Mouse (Mus musculus) ES-E14 (cell line): ENCODE results near the gene Nfib.

ENCODE experiments used
- CHD2 ChIP-seq: IDR thresholded peaks from 2 replicates; pipeline ENCODE4 v1.6.1; 2014; ENCODE audit warnings: mild to moderate bottlenecking, low read depth, low read length, inconsistent platforms
- HCFC1 ChIP-seq: IDR thresholded peaks from 2 replicates; pipeline ENCODE4 v1.6.1; 2012; ENCODE audit warnings: low read length, inconsistent platforms, borderline replicate concordance; ENCODE audit not compliant: insufficient read depth
- MAFK ChIP-seq: IDR thresholded peaks from 2 replicates; pipeline ENCODE4 v1.6.1; 2014; ENCODE audit warnings: mild to moderate bottlenecking, low read depth, low read length, inconsistent platforms; ENCODE audit not compliant: insufficient read depth
- ZC3H11A ChIP-seq: IDR thresholded peaks from 2 replicates; pipeline ENCODE4 v1.6.1; 2012; ENCODE audit warnings: low read depth, mild to moderate bottlenecking, inconsistent platforms, low read length, borderline replicate concordance
- ZNF384 ChIP-seq: IDR thresholded peaks from 2 replicates; pipeline ENCODE4 v1.6.1; 2012; ENCODE audit warnings: low read depth, low read length, inconsistent platforms

DNA sequence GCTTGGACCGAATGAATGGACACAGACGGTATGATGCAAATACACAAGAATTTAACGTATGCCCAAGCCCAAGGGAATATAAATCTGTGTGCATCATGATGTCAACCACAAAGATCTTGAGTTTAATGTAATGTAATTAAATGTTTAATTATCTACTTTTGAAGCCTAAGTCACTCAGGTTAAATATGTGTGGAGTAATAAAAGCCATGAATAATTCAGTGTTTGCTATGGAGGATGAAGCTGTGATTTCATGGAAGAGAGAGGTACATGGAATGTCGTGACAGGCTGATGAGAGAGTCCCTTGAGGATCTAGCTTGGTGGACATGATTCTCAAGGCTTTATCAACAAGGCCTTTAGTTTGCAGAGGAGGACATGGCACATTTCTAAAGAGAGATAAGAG is 67.9 kb downstream of the Nfib start:
- TF ChIP-seq MAFK (no peak), HCFC1 (no peak), ZNF384 (no peak), ZC3H11A (no peak), CHD2 (no peak)
